Mouse (Mus musculus) cerebellum, postnatal 25 days (tissue): ENCODE data around the gene Rasl10b.

Experiments used
- DNase-seq, 2 experiments: peaks; one replicate each; pipeline ENCODE4 v3.0.0; 2021; ENCODE audit warnings: mixed read lengths in 2 of 2

Rasl10b gene

DNA sequence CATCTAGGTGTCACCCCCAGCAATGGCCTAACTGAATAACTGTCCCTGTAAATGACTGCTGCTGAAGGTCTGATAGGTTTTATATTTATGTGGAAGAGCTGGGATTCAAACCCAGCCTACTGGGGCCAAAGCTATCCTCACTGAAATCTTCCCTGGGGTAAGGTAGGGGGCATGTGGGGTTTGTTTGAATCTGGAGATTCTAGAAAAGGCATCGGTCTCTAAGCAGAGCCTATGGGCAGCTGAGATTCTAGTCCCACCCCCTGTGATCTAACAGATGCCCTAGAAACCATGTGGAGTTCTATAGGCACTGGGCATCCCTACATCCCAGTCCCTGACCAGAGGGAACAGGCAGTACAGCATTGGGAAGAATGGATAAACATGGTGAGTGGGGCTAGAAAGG lies 28.4 kb downstream of the Rasl10b start, which contains the start of gene 1700020L24Rik:
1700020L24Rik (plus strand) TSS at position 301 of the 400 bp plus-strand sequence.
- no peak for DNase-seq

DNA sequence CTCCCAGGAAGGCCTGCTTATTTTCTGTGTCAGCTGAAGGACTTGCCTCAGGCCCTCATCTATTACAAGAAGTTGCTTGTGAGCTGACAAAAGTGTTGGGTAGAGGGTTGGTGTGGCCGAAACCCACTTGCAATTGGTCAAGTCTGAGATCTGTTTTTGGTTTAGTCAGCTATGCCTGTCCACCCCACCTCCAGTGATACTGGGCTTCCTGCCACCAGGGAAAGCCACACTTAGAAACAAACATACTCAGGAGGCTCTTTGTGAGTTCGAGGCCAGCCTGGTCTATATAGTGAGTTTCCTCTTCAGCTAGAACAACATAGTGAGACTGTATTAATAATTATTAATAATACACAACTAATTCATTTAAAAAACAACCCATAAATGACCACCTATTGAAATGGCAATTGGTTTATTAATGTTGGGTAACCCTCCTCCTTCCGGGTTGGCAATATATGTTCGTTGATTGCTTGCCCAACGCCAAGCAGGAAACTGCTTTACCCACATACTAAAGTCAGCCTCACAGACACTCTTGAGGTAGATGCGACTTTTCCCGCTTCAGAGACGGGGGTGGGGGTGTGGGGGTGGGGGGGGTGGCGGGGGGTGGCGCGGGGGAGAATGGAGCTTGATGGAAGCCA lies 30.6 kb downstream of the Rasl10b start:
- no peak for DNase-seq

DNA sequence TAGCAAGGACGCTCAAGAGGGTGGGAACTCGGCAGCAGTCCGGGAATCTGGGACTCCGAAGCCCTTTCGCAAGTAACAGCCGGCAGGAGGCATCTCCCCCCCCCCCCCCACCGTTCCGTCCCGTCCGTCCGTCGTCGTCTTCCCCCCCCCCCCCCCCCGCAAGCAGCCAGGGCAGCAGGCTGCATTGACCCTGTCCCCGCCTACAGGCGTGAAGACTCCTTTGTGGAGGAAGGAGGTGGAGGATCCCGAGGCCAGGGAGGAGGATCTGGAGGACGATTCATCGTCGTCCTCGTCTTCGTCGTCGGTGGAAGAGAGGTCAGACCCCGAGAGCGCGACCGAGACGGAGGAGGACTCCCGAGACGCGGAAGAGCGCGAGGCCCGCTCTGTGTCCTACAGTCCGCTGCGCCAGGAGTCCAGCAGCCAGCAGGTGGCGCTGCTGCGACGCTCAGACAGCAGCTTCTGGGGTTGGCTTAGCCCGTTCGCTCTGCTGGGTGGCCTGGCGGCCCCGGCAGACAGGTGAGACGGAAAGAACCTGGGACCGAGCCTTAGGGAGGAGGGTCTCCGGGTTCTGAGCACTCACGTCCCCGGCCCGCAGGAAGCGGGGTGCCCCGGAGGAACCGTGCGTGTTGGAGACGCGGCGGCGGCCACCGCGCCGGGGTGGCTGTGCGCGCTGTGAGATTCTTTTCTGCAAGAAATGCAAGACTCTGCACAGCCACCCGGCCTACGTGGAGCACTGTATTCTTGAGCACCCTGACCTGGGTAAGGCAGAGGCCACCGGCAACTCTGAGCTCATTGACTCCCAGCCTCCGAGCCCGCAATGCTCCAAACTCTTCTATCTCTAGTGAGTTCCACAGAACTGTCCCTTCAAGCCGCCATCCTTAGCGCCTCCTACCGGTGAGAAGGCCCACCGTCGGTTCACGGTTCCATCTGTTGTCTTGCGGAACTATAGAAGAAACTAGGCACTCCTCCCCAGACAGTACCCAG lies 31.4 kb downstream of the Rasl10b start:
- DNase-seq: peak; percentile 94 to 96

DNA sequence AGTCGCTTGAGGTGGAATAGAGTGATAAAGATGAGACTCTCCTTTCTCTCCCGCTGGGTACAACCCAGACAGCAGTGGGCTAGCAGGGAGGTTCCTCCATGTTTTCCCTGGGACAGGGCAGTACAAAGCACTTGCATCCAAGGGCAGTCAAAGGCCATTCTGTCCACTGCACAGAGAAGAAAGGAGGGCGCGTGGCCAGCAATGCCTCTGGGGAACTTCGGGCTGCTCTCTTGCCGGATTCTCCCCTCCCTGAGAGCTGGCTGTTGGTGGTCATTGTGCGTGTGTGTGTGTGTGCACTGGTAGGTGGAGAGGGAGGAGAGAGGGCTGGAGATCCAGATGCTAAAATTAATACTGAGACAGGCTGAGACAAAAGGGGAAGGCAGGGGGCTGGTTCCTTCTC lies 32.3 kb downstream of the Rasl10b start:
- no peak for DNase-seq

DNA sequence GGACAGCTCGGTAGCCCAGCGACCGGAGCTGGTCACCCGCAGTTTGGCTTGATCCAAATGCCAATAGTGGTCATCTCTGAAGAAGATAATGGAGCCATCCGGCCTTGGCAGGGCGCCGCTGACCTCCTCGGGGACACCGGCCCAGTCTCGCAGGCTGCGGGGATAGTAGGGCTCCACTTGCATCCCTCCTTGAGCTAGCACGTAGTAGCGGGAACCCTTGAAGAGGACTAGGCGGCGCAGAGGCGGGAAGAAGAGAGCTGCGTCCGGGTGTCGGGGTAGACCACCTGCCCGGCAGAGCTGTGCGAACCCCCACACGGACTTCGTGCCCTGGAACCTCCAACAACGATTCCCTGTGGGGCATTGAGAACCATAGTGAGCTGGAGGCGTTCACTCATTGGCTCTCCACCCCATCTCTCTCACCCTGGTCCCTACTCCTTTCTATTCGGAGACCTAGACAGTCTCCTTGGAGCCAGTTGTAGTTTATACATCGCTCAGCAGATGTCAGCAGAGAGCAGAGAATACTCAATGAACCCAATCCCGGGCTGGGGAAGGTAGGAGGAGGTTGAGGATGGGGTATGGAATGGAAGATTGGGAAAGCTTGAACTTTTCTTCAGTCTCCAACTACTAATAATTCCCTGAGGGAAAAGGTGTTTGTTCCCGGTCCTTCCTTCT lies 33.8 kb downstream of the Rasl10b start:
- DNase-seq: peak; percentile 86 to 91

DNA sequence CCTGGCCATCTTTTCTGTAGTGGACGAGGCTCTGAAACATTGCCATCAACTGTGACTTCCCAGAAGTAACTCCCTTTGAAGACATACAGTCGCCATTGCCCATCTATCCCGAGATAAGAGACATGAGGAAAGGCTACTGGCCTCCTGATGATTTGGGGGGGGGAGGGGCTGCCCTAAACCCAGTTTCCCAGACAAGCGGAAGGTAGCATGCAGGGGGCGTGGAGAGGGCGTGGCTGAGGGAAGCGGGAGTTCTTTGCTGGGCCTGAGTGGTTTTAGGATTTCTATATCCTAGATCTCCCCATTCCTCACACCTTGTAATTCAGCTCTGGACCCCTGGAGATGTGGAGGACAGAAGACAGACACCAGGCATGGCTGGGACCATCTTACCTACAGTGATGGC lies 34.9 kb downstream of the Rasl10b start:
- DNase-seq: no peak

DNA sequence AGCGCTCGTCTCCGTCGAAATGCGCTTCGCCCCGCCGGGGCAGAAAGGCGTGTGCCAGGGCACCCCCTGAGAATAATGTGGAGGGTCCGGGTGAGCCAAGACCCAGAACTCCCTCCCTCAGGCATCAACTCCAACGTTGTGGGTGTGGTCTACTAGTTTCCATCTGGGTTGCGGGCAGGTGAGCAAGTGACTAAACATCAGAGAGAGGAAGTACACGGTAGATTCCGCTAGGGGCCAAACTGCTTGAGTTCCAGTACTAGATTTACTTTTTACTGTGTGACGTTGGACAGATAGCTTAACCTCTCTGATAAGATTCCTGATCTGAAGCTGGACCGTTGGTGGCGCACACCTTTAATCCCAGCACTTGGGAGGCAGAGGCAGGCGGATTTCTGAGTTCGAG lies 36.1 kb downstream of the Rasl10b start:
- no peak for DNase-seq

DNA sequence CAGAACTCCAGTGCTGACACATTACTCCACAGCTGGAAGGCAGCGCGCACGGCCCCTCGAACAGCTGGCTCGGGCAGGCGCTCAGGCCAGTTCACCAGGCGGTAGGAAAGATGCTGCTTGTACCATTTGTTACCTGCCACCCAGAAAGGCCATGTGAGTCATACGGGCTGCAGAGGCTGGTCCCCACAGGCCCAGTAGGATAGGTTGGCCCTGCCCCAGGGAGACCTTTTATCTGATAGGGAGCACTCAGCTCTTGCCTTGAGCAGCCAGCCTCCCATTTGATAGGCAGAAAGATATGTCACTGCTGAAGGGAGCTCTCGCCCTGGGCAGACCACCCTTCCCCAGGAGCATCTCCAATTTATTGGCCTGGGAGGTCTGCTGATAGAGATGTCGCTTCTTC lies 38.7 kb downstream of the Rasl10b start:
- no peak for DNase-seq

DNA sequence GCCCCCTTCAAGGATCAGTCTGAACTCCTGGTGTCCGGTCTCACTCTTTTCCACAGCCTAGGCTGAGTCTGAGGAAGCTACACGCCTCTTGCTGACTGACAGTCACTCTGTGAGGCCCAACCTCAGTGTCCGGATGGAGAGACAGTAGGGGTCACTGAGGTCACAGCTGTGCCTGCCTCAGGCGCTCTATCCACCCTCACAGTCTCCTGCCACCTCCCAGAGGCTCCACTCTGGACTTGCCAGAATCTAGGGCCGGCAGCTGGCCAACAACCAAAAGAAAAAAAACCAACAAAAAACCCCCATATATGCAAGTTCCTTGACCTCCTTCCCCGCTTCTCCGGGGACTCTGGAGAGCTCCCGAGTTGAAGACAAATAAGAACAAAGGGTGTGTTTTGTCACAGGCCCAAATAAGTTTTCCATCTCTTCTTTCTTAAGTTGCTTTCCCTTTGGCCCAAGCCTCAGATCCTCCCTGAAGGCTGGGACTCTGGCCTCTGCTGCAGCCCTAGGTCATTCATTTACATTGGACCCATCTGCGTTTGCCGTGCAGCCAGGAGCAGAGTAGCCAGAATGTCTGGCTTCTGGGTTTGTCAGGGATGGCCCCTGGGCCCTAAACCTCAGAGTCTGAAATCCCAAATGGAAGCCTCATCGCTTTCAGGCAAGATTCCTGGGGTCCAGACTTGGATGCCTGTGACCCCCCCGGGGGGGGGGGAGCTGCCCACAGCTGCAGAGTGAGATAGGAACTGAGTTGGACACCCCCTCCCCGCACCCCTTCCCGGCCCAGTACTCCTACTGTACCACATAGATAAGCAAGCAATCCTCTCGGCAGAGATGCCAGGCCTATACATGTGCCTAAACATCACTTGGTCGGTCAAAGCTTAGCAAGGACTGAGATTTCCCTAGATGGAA lies 39.3 kb downstream of the Rasl10b start:
- DNase-seq: no peak

DNA sequence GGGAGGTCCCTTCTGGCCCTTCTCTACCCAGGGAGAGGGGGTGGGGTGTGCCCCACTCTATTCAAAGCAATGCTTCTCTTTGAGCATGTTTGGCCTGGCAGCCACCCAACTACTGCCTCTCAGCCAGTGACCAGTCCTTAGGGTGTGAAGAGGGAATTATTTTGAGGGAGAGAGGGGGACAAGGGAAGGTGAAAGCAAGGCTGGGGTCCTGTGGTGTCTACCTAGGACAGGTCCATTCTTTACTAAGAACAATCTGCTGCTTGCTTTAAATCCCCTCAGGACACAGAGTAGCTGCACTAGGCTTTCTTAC lies 39.9 kb downstream of the Rasl10b start:
- peak in 1 of 2 experiments; percentile 53 for DNase-seq

DNA sequence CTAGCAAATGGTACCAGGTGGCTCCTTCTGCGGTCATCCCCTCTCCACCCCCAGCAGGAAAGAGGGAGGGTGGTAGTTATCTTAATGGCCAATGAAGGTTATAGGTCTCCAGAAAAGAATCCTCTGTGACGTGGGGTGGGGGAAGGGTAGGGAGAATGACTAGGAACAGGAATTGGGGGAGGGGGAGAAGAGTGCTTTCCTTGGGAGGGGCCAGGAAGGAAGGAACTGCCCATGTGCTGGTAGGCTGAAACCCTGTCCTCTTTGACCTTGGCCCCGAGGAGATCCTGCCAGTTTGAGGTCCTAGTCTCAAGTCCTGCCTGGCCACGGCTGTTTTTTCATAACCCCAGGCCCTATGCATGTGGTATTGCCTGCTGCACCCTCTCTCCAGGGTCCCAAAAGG lies 40.4 kb downstream of the Rasl10b start:
- no peak for DNase-seq

DNA sequence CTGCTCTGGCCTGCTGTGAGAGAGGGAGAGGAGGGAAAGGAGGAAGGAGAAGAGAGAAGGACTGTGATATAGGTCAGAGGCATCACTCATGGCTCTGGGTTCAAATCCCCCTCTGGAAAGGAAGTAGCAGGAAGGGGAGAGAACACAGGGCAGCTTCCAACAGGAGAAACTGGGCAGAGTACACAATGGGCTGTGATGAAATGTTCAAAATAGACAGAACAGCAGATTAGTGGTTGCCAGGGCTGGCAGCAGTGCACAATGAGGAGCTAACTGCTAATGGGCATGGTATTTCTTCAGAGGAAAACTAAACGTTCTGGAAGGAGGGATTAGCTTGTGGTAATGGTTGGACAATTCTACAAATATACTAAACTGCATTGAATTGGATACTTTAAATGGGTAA lies 41.6 kb downstream of the Rasl10b start:
- no peak for DNase-seq

DNA sequence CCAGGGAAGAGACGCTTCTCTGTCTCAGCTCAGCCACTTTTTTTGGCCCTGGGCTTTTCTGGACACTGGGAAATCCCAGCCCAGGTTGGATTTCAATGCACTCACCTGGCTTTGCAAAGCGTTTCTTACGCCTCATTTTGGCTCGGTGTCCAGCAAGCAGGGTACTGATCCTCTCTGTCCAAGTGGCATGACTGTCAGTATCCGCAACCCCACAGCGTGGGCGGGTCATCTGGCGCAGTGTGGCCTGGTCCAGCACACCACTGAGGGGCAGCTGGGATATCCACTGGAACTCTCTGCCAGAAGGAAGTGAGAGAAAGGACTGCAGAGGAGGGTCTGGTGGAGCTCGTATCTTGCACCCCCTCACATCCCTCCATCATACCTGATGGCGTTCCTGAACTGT lies 42.3 kb downstream of the Rasl10b start:
- DNase-seq: peak; percentile 49 to 60

DNA sequence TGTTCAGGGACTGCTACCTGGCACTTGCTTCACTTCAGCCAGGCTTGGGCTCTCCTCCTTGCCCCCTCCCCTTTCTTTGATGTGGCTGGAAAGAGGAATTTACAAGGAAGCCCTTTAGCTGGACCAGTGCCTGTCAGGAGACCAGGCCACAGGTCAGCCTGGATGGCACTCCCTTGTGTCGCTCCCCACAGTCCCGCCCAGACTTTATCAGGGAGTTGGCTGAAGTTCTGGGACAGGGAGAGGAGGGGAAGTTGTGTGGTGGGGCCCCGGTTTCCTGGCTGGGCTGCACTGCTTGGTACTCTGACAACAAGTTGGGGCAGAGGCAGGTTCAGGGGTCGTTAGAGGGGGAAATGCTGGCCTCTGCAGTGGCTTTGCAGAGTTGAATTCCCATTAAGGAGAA lies 45.6 kb downstream of the Rasl10b start:
- DNase-seq: no peak

DNA sequence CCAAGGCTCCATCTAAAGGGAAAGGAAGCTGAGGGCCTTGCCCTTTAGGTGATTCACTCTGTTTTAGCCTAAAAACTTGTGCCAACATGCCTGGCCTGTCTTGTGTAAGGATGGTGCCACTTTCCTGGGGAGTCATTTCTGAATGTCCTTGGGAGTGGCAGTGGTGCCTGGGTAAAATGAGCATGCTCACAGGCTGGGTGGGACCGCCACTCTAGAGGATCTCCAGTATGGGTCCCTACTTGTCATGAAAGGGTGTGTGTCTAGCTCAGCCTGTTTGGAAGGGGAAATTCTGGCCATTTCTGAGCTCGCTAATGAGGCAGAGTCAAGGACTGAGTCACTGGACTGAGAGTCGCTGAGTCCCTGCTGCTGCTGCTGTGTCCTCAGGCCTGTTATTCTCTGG lies 46.7 kb downstream of the Rasl10b start:
- DNase-seq: no peak

DNA sequence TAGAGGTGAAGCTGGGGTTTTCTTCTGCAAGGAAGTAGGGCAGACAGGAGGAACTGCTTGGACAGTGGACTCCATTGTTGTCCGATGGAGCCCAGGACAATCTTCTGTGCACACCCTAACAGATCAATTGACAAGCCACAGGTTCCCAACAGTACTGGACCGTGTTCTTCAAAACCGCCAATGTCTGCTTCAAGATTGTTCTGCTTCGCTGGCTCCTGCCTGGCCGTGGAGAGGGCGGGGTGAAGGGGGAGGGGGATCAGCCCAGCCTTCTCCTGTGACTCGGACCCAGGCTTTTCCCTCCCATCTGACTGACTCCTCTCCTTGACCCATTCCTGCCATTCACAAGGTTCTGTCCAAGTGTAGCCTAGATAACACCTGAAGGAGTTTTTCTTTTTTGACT lies 48.3 kb downstream of the Rasl10b start:
- DNase-seq: no peak

DNA sequence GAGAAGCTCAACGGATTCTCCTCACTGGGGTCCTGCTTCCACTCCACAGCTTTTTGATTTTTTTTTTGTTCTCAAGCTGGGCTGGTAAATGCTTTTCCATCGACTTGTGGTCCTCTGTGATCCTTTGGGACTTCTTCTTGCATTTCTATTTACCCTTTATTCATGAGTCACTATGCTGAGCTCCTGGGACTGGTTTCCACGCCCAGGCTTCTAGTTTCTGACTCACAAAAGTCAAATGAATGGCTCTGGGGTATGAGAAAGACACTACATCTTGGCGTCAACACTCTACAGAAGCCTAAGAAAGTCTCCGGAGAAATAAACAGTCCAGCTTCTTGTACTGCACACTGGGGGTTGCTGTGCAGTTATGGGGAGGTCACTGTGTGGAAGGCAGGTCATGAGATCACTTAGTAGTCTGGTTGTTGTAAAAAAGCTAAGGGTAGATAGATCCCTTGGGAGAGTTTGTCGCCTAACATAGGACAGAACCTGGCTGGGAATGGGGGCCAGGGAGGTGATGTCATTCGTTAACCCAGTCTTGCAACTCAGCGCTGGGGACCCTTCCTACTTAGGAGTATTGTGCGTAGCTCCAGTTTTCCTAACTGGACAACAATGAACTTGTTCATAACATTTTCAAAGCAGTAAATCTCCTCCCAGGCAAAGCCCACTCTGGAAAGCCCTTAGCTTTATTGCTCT lies 49.1 kb downstream of the Rasl10b start:
- DNase-seq: no peak

DNA sequence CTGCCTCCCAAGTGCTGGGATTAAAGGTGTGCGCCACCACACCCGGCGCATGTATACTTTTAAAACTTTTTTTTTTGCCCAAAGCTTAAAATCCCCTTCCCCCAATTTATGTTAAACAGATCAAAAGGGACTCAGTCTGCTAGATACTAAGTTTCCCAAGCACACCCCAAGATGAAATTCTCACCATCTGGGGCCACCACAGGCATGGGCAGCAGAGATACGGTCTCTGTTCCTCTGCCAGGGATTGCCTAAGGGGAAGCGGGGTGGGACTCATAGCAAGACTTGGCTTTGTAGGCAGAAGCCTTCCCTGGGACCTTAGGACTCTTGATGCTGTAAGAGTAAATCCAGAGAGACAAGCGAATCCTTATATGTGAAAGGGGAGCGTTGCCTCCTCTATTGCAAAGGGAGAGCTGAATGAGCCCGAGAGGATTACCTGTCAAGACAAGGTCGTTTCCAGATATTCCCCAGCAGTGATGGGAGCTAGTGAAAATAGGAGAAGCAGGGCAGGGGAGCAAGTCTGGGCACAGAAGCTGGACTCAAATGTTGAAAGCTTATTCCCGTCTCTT lies 52.6 kb downstream of the Rasl10b start:
- DNase-seq: no peak

DNA sequence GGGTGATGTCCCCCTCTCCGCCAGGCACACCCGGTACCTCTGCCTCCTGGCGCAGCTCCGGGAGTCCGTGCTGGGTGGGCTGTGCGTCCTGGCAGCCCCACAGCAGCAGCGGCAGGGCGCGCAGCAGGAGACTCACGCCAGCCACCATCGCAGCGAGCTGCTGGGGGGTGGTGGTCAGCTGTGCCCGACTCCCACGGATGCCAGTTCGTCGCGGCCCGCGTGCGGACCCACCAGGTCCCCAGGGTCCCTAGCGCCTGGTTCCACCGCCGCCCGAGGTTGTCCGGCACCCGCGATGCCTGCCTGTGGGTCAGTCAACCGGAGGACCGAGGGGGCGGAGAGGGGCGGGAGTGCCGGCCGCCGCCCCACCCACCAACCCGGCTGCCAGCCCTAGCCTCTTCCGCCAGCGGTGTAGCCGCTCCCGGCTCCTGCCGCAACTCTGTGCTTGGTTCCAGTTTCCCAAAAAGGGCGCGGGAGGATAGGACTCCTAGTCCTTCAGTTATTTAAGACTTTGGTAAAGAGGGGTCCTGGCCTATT lies 53.8 kb downstream of the Rasl10b start, which contains the start of gene Mmp28:
Mmp28 (minus strand) TSS at position 361 of the 534 bp plus-strand sequence.
- DNase-seq: peak; percentile 60 to 69

DNA sequence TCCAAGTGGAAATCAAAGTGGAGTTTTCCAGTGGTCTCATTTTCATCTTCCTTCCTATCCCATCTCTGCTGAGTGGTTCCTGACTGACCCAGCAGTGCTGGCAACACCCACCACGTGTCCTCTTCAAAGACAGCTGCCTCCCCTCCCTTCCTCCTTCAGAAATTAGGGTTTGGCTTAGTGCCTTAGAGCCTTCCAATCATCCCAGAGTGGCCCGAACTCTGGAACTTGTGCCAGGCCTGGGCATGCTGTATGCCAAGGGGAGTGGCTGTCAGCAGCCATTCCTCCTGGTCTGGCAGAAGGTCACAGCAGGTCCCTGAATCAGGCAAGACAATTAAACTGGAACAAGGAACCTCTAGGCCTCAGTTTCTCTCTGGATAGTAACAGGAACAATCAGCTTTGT lies 57.0 kb downstream of the Rasl10b start:
- DNase-seq: peak; percentile 84 to 92

DNA sequence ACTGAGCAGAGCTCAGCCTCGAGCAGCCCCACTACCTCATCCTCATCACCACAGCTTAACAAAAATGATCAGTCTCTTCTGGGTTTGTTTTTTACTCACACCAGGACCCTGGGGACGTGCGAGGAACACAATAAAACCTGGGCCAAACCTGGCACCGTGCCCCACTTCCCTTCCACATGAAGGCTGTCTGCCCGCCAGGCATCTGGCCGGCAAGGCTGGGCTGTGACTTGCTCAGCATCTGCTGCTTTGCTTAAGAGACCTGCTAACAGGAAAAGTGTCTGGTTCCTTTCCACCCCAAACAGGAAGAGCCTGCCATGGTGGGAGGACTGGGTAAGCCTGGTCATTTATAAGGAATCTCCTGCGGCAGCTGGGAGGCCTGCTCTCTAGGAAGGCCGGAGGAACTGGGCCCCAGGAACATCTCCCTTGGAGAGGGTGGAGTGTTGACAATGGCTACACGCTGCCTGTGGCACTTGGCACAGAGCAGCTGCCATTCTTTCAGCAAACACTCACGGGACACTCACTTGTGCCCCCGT lies 58.2 kb downstream of the Rasl10b start:
- DNase-seq: peak; percentile 43 to 67
